Mouse (Mus musculus): ENCODE measurements around the gene Hmgcl.

Hmgcl gene

GRCm38 (mm10) chr4:135946278-135946658, at the start of gene Hmgcl:
Gene Hmgcl (plus strand): TSS chr4:135946448.
- peak; percentile 91 for ATAC-seq (ENCODE audit: low TSS enrichment)

GRCm38 (mm10) chr4:135898380-135899049, 47.7 kb upstream of the Hmgcl start:
- ATAC-seq (ENCODE audit: low TSS enrichment), result no peak

GRCm38 (mm10) chr4:135899050-135899448, 47.2 kb upstream of the Hmgcl start:
- ATAC-seq (ENCODE audit: low TSS enrichment), result no peak

- no peak for ATAC-seq (ENCODE audit: low TSS enrichment)
Measured at GRCm38 (mm10) chr4:135900008-135900407, 46.2 kb upstream of the Hmgcl start.

- no peak for ATAC-seq (ENCODE audit: low TSS enrichment)
Measured at GRCm38 (mm10) chr4:135902606-135903242, 43.5 kb upstream of the Hmgcl start.

- no peak for ATAC-seq (ENCODE audit: low TSS enrichment)
Measured at GRCm38 (mm10) chr4:135904810-135905209, 41.4 kb upstream of the Hmgcl start.

GRCm38 (mm10) chr4:135906633-135907032, 39.6 kb upstream of the Hmgcl start:
- no peak for ATAC-seq (ENCODE audit: low TSS enrichment)

- no peak for ATAC-seq (ENCODE audit: low TSS enrichment)
Measured at GRCm38 (mm10) chr4:135909326-135910066, 36.8 kb upstream of the Hmgcl start.

- ATAC-seq (ENCODE audit: low TSS enrichment), result no peak
Measured at GRCm38 (mm10) chr4:135911531-135911930, 34.7 kb upstream of the Hmgcl start.

- ATAC-seq (ENCODE audit: low TSS enrichment), result no peak
Measured at GRCm38 (mm10) chr4:135912164-135912563, 34.1 kb upstream of the Hmgcl start.

- ATAC-seq (ENCODE audit: low TSS enrichment), result no peak
Measured at GRCm38 (mm10) chr4:135912835-135913234, 33.4 kb upstream of the Hmgcl start.

- ATAC-seq (ENCODE audit: low TSS enrichment), result no peak
Measured at GRCm38 (mm10) chr4:135913433-135913832, 32.8 kb upstream of the Hmgcl start.

- ATAC-seq (ENCODE audit: low TSS enrichment), result no peak
Measured at GRCm38 (mm10) chr4:135918635-135919279, 27.5 kb upstream of the Hmgcl start.

GRCm38 (mm10) chr4:135919280-135919639, 27.0 kb upstream of the Hmgcl start:
- no peak for ATAC-seq (ENCODE audit: low TSS enrichment)

- peak; percentile 96 for ATAC-seq (ENCODE audit: low TSS enrichment)
Measured at GRCm38 (mm10) chr4:135920304-135921241, 25.7 kb upstream of the Hmgcl start, which contains the start of gene Fuca1. Gene Fuca1 (plus strand): TSS chr4:135920735.

- no peak for ATAC-seq (ENCODE audit: low TSS enrichment)
Measured at GRCm38 (mm10) chr4:135921257-135922120, 24.8 kb upstream of the Hmgcl start.

GRCm38 (mm10) chr4:135922190-135922589, 24.1 kb upstream of the Hmgcl start:
- no peak for ATAC-seq (ENCODE audit: low TSS enrichment)

GRCm38 (mm10) chr4:135924418-135924817, 21.8 kb upstream of the Hmgcl start:
- no peak for ATAC-seq (ENCODE audit: low TSS enrichment)

- no peak for ATAC-seq (ENCODE audit: low TSS enrichment)
Measured at GRCm38 (mm10) chr4:135925341-135925740, 20.9 kb upstream of the Hmgcl start.

- no peak for ATAC-seq (ENCODE audit: low TSS enrichment)
Measured at GRCm38 (mm10) chr4:135926195-135926808, 19.9 kb upstream of the Hmgcl start.
